Mouse (Mus musculus): ENCODE measurements around the gene Akr1c14.
"Not testable (repeated sequence)": the region's sequence is repeated elsewhere in the genome, so short reads cannot be mapped to it uniquely, and the experiment has no call there.

The Akr1c14 gene

GRCm38 (mm10) chr13:4048719-4049118 lies at the start of gene Akr1c14:
Akr1c14 (plus strand) TSS chr13:4049011.
- no peak for DNase-seq (ENCODE audit: low read depth, low spot score)

GRCm38 (mm10) chr13:4001687-4002086 lies 47.1 kb upstream of the Akr1c14 start:
- peak; percentile 31 for DNase-seq (ENCODE audit: low read depth, low spot score)

GRCm38 (mm10) chr13:4010784-4011183 lies 38.0 kb upstream of the Akr1c14 start:
- no peak for DNase-seq (ENCODE audit: low read depth, low spot score)

GRCm38 (mm10) chr13:4013811-4014210 lies 35.0 kb upstream of the Akr1c14 start:
- peak; percentile 8 for DNase-seq (ENCODE audit: low read depth, low spot score)

- DNase-seq (ENCODE audit: low read depth, low spot score), result no peak
These were observed 18.9 kb upstream of the Akr1c14 start for GRCm38 (mm10) chr13:4029897-4030296.

- peak; percentile 2 for DNase-seq (ENCODE audit: low read depth, low spot score)
These were observed 16.3 kb upstream of the Akr1c14 start for GRCm38 (mm10) chr13:4032512-4032911.

- DNase-seq (ENCODE audit: low read depth, low spot score), result no peak
These were observed 13.8 kb upstream of the Akr1c14 start for GRCm38 (mm10) chr13:4035052-4035451.

GRCm38 (mm10) chr13:4046113-4046512 lies 2.7 kb upstream of the Akr1c14 start:
- no peak for DNase-seq (ENCODE audit: low read depth, low spot score)

- DNase-seq (ENCODE audit: low read depth, low spot score), result no peak
These were observed 2.0 kb upstream of the Akr1c14 start for GRCm38 (mm10) chr13:4046841-4047240.

GRCm38 (mm10) chr13:4048226-4048625 lies 585 bp upstream of the Akr1c14 start:
- no peak for DNase-seq (ENCODE audit: low read depth, low spot score)

GRCm38 (mm10) chr13:4049655-4050054 lies 844 bp downstream of the Akr1c14 start:
- DNase-seq (ENCODE audit: low read depth, low spot score), result no peak

- DNase-seq (ENCODE audit: low read depth, low spot score), result no peak
These were observed 6.6 kb downstream of the Akr1c14 start for GRCm38 (mm10) chr13:4055450-4055849.

- no peak for DNase-seq (ENCODE audit: low read depth, low spot score)
These were observed 7.4 kb downstream of the Akr1c14 start for GRCm38 (mm10) chr13:4056211-4056610.

- DNase-seq (ENCODE audit: low read depth, low spot score), result not testable (repeated sequence)
These were observed 9.4 kb downstream of the Akr1c14 start for GRCm38 (mm10) chr13:4058239-4058638.

GRCm38 (mm10) chr13:4059363-4059762 lies 10.6 kb downstream of the Akr1c14 start:
- DNase-seq (ENCODE audit: low read depth, low spot score), result no peak

GRCm38 (mm10) chr13:4060214-4060730 lies 11.5 kb downstream of the Akr1c14 start:
- no peak for DNase-seq (ENCODE audit: low read depth, low spot score)

- no peak for DNase-seq (ENCODE audit: low read depth, low spot score)
These were observed 28.0 kb downstream of the Akr1c14 start for GRCm38 (mm10) chr13:4076517-4077435.

- no peak for DNase-seq (ENCODE audit: low read depth, low spot score)
These were observed 31.1 kb downstream of the Akr1c14 start for GRCm38 (mm10) chr13:4079876-4080275.

- DNase-seq (ENCODE audit: low read depth, low spot score), result no peak
These were observed 52.9 kb downstream of the Akr1c14 start for GRCm38 (mm10) chr13:4101691-4102090.

- DNase-seq (ENCODE audit: low read depth, low spot score), result no peak
These were observed 53.9 kb downstream of the Akr1c14 start for GRCm38 (mm10) chr13:4102721-4103120.

GRCm38 (mm10) chr13:4110281-4111188 lies 61.7 kb downstream of the Akr1c14 start:
- no peak for DNase-seq (ENCODE audit: low read depth, low spot score)
